Mouse (Mus musculus) neutrophil, adult 5-6 weeks (primary cell): ENCODE results near the gene Lypd6b. TPM values are rescaled to one million over a fixed set of nuclear protein-coding genes. Genes with fewer than 3 reads are reported as not detected.

ENCODE experiments used
- ATAC-seq: fragments of 151-379, 151-347 bp; 2 replicates; pipeline ENCODE4 v1.8.0; 2017; ENCODE audit warnings: mild to moderate bottlenecking, moderate TSS enrichment; ENCODE audit not compliant: insufficient number of reproducible peaks, poor library complexity, low FRiP score, severe bottlenecking; ENCODE audit errors: extremely low read depth
- total RNA-seq: library from RNA; stranded (forward); fragments of 200-1000 nt; gene quantifications from 2 replicates; pipeline ENCODE4 v1.2.3, GENCODE M21; 2017

Gene Lypd6b
- total RNA-seq, 1 experiment from 2014 or later = 7.4 TPM

DNA sequence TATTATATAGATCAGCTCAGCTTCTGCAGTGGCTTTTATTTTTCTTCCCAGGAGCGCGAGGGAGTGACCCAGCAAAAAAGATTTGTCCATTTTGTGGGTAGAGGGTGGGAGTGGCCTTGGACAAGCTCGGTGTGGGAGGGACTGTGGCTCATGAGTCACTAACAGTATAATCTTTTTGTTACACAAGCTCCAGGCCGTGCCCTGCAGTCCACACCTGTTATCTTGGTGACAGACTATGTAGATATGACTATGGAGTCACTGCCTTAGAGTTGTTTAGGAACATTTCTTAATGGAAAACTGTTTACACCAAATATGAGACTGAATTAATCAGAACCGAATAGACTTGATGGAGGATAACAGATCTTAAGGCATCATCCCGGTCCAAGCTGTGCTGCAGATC is 26.5 kb downstream of the Lypd6b start:
- peak; percentile 88 for ATAC-seq

DNA sequence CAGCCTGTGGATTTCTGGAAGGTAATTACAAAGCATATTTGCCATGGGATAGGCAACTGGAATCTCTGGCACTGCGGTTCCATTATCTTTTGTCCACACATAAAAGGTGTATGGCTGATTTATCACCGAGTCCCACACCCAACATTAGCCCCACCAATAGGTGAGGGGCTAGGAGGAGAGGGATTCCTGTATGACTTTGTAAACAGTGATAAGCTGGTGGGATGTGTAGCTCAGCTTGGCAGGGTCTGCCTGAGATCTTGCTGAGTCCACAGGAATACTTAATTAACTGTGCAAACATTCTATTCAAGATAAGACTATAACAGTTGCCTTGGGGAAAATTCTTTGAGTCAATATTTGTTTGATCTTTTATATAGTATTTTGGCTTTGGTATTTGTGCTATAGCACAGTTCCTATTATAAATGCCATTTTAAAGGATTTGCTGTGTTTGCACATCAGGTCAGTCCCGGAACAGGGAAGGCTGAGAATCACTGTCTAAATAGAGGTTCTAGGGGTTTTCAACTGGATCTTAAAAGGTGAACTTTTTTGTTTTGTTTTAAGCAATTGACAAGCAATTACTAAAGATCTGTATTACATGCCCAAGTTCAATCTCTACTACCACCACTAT is 28.3 kb downstream of the Lypd6b start:
- ATAC-seq = no peak

DNA sequence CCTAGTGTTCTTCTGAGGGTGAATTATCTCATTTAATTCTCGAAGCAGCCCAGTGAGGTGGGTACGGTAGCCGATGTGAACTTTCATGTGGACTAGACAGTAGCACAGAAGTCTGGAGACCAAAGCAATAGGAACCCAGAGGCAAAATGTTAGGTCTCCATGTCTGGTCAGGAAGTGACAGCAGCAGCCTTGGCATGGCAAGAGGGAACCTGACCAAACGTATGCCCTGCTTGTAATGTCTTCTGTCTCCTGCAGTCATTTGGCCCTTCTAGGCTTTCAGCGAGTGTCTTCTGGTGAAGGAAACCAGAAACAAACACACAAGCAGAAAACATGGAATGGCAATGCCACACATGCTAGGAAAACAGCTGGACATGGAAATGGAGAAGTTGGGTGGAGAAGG is 29.1 kb downstream of the Lypd6b start:
- ATAC-seq = no peak

DNA sequence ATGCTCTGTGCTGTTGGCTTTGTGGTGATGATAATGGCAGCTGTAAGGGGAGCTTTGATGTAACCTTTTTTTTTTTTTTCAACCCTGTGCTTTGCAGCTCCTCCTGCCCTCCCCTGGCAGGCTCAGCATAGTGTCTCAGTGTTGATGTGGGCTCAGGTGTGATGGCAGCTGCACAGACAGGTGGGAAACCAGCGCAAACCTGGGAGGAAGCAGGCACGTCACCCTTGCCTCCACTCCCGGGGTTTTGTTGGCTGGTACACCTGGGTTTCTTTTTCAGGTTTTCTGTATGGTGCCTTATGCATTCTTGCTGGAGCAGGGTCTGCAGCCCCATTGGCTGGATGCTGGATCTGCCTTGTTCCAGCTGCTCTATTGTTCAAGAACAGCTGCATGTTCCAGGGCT is 29.7 kb downstream of the Lypd6b start:
- ATAC-seq = no peak

DNA sequence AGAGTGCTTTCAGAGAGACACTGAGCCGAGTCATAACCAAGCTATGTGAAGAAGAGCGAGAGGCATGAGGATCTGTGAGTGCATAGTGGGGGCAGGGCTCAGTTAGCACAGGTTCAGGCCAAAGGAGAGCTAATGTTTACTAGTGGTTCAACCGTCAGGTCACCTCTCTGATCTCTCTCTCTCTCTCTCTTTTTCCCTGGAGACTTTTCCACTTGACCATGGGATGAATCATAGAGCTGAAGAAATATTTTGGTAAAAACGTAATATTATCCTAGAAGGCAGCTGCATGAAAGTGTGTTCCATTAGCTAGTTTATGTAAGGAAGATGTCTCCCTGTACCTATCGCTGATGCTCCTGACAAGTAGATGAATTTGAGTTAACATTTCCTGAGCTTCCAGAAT is 30.6 kb downstream of the Lypd6b start:
- ATAC-seq = no peak

DNA sequence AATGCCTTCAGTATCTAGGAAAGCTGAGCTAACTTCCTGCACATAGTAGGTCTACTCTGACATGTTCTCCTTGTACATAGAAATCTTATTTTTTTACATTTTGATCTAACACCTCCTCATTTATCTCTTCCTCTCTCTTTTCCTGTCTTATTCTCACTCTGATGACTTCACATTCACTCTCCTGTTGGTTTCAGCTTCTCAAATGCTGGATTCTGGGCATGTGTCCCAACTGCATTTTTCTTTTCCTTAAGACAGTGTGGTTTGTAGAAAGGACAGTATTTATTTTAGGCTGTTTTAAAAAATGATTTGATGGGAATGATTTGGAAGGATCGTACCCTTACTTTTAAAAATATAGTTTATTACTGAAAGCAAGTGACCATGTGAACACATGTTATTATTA is 34.8 kb downstream of the Lypd6b start:
- ATAC-seq = no peak

DNA sequence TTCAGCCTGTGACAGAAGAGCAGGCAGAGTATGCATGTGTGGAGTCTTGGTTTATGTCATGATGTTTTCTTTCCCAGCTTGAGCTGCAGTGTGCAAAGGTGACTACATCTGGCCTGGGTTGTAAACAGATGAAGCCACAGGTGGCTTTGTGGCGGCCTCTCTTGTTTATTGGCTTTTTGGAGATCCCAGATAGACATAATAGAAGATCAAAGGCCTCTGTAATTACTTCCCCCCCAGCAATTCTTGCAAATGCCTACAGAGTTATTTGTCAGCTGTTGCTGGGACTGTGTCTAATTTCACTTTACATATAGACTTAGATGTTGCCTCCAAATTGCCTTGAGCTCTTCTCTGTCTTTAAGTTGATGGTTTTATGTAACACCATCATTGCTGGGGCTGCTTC is 38.1 kb downstream of the Lypd6b start:
- no peak for ATAC-seq

DNA sequence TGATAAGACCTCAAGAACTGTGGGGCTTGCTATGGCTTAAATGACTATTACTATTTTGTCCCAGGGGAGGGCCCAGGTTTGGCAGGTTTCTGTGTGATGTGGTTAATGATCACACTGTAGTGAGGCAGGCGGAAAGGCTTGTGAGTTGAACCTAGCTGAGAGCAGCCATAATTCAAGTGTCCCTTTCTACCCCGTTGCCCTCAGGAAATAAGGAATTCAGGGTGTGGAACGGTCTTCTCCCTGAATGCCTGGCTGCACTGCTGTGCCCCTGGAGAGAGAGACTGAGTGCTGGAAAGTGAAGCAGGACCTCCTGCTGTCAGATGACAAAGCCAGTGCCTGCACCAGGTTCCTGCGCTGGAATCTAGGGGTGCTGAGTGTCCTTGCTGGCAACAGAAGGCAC is 40.3 kb downstream of the Lypd6b start:
- no peak for ATAC-seq

DNA sequence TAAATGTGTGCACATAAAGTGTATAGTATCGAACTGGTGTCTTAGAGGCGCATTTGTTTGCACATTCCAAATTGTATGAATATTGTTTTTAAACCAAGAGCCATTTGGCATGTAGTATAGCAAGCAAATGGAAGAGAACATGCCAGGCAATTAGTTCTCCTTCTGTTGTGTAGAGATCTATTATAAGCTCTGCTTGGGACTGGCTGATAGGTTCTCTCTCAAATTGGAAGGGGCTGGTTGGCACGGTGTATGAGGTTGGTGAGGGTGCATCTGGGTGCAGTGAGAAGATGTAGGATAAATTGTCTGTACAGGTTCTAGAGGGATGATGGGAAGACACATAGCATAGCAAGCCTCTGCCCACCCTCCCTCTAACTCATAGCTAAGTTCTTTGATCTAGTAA is 42.9 kb downstream of the Lypd6b start:
- ATAC-seq = no peak

DNA sequence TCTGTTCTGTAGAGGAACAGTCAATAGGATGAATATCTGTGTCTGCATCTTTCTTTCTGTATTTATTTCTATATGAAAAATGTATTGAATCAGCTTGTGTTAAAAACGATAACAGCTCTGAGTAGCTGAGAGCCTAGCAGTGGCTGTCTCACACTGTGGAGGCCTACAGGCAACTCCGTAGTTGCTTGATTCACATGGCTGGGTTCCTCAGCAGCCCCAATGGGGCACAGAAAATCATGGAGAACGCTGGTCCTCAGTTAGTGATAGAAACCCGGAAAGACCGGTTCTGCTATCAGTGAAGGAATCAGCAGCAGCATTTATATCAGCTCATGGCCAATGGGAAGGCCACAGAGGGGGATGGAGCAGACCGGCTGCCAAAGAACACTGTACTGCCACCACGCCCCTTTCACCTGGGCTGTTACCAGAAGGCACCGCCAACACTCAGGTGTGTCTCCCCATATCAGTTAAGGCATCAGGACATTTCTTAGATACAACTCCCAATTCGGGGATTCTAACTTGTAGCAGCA is 44.9 kb downstream of the Lypd6b start:
- ATAC-seq = no peak

DNA sequence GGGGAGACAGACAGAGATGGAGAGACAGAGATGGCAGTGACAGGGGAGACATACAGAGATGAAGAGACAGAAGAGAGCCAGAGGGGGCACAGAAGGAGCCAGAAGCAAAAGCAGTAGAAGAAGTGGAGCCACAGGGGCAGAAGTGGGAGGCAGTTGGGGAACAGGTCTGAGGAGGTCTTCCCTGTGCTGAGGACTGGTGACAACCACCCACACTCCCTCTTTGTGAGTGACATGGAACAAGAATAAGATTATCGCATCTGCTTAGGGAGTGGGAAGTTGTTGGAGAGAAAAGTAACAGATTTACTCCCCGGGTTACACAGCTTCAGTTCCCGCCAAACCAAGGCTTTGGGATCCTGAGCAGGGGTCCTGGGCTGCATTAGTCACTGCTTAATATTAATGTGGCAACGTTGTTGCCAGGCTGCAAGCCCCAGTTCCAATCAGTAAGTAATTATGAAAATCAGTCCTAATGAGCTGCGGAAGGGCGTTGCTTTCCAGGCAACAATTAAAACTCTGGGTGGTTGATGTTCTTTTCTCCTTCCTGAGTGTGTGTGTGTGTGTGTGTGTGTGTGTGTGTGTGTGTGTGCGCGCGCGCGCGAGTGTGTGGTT is 50.1 kb downstream of the Lypd6b start:
- ATAC-seq = no peak

DNA sequence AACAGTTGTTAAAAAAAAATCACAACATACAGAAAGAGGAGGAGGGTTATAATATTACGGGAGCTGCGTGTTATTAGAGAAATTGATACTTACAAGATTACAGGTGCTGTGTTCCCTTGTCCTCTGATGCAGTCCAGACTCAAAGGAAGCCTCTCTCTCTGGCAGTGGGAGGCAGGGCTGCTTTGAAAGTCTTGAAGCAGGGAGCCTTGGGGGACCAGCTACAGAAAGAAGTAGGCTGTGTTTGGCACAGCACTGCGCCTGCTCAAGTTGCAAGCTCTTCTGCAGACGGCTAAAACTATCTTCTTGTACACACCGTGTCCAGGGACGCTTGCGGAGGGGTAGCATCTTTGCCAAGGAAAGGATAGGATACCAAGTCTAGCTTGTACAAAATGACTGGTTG is 51.1 kb downstream of the Lypd6b start:
- no peak for ATAC-seq

DNA sequence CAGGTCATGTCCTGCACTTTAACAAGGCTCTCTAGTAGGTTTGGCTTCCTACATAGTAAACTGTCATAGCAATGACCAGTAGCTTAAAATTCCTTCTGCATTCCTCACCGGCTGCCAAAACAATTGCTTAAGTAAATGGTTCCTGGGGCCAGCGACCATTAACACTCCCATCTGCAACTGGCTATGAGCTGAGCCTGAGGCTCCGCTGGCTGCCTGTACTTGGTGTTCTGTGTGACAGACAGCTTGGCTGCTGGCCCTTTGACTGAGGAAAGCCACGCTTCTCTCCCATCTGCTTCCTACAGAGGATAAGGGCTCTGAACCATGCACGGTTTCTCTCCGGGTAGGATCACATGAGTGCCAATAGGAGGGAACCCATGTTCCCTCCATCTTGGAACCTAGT is 53.1 kb downstream of the Lypd6b start:
- ATAC-seq = no peak

DNA sequence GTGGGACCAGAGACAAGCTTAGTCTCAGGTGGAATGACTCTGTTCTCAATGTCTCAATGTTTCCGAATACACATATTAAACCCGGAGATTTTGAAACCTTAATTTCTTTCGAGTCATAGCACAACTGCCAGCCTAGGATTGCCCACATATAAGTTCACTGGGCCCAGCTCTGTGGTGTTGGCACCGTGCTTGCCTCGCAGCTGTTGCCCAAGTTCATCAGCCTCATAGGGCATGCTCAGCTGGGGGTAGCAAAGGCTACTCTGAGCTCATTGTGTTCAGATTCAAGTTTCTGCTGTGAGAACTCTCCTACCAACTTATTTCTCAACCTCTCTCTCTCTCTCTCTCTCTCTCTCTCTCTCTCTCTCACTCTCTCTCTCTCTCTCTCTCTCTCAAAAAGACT is 53.6 kb downstream of the Lypd6b start:
- ATAC-seq = no peak

DNA sequence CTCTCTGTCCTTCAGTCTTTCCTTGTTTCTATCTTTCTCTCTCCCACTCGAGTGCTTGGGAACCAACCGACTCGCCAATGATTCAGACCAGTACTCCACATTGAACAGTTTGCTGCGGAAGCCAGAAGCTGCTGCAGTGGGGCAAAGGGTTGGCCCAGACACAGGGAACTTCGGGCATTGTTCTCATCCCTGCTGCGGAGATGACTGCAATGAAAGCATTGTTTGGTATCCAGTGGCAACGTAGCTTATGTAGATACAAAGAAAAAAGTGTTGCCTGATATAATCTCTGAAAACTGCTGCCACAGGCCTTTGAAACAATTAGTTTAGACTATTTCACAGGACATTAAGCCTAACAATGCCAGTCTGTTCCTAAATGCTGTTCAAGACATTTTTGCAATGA is 57.6 kb downstream of the Lypd6b start:
- no peak for ATAC-seq

DNA sequence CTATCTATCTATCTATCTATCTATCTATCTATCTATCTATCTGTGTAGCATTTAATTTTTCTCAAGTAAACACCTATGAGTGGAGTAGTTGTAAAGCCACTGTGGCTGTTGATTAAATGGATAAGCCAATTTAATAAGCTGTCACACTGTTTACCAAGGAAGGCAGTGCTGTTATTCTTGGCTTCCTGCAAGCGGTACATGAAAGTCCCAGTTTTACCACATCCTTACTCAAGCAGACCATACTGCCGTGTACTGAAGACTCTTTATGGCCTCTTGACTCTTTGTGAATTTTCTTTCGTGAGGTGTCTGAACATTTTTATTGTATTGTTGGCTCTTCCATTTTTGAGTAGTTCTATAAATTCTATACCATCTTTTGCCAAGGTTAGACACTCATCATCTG is 58.6 kb downstream of the Lypd6b start:
- ATAC-seq = peak; percentile 33; the same call in 1 of the 2 replicates

DNA sequence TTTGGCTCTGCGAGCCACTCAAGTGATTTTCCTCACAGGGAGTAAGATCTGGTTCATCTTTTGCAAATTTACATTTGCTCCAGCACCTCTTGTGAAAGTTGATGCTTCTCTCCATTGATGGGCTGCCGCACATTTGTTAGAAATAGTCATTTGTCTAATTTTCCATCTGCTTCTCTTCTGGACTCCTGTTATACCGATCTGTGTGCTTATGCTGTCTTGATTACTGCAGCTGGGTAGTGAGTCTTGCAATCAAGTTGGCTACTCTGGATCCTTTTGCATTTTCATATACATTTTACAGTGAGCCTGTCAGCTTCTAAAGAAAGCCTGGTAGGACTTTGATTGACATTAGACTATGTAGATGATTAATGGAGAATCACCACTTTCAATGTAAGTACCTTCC is 59.4 kb downstream of the Lypd6b start:
- ATAC-seq = no peak

DNA sequence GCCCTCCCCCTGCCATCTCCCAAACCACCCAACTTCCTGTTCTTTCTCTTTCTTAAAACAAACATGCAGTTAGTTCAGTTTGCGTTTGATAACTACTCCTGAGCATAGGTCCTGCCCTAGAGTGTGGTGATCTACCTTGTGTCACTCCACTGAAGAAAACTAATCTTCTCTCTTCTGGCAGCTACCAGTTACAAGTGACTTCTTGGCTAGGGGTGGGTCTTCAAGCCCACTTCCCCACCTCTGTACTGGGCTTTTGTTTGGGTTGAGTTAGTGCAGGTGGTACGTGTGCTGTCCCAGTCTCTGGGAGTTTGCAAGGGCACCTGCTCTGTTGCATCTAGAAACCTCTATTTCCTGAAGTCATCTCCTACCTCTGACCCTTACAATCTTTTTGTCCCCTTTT is 60.3 kb downstream of the Lypd6b start:
- no peak for ATAC-seq

DNA sequence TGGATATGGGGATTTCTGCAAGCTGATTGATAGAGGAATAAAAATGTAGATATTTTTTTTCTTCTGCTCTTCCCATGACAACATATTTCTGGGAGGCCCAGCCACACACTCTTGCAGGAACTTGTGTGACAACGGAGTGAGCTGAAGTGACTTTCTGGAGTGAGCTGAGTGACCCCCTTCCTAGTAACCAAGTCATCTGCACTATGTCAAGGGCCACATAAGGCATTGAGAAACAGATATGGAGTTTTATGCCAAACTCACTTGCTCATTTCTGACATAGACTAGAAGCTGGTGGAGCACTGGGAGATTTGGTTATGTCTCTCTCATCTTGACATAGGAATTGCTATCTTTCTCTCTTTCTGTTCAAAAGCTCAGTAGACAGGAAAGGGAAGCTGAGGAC is 62.3 kb downstream of the Lypd6b start:
- no peak for ATAC-seq

DNA sequence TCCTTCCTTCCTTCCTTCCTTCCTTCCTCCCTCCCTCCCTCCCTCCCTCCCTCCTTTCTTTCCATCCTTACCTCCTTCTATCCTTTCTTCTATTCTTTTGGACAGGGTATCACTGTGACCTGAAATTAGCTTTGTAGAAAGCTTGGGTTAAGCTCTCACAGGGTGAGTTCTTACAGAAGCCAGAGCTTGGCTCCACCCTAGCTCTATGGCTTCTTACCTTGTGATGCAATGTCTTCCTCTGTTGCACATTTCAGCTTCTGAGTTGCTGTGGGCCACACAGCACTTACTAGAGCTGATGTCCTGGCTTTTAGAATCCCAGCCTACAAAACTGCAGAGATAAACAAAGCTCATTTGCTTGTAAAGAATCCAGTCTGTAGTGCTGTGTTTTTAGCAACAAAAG is 64.5 kb downstream of the Lypd6b start:
- ATAC-seq = no peak

DNA sequence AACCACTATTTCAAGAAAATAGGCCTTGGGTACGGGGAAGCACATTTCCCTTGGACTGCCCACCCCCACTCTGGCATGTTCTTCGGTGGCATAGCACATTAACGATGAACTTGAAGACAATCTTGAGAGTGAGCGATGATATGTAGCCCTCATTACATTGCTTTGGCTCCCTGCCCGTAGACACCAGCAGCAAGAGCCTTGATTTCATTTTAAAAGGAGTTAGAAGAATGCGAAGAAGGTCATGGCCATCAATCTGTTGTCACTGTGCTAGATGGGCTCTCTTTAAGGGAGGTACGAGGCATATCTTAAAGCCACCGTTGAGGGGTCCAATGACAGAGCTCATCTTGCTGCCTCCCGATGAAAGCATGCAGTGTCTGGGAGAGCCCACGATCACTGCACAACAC is 68.7 kb downstream of the Lypd6b start:
- ATAC-seq = no peak
